Mouse (Mus musculus): ENCODE measurements at regions not wholly inside any gene's neighbourhood (a gene's known extent, or its start where the extent isn't known, plus 50 kb on each side); places are given as distances from the start of the nearest gene placed in this dataset.

GRCm38 (mm10) chr4:48725660-48726348 is 62.5 kb downstream of the Cavin4 start:
- no peak overlapping the region for H3K27ac ChIP-seq (ENCODE audit: low read depth, low read length)
- peak; percentile 87 for DNase-seq (ENCODE audit: low spot score, missing footprints)
- H3K9me3 ChIP-seq (ENCODE audit: control insufficient read depth, low read length): no peaks in the 10 kb centered on the region
- ATAC-seq (ENCODE audit: low FRiP score): peak; percentile 84
- 51% methylated on average over 13 of the region's 13 CpGs for WGBS
- H3K36me3 ChIP-seq (ENCODE audit: control insufficient read depth, insufficient read depth, low read length): no peaks in the 10 kb centered on the region
- no peaks in the 10 kb centered on the region for H3K27me3 ChIP-seq (ENCODE audit: control insufficient read depth, insufficient read depth, low read length)
- H3K9ac ChIP-seq (ENCODE audit: low read length): no peak overlapping the region
- no peak overlapping the region for H3K4me3 ChIP-seq (ENCODE audit: low read depth, low read length)
- 0 out of 2 replicates have a peak, but pooled peaks cover 3% of the 10 kb centered on the region for H3K4me1 ChIP-seq (ENCODE audit: control insufficient read depth, insufficient read depth, low read length)
- H3K4me2 ChIP-seq: no peak overlapping the region

- WGBS: 85% methylated on average over 11 of the region's 11 CpGs
- Histone ChIP-seq H3K4me2 (no peak overlapping the region), H3K36me3 (ENCODE audit: control insufficient read depth, insufficient read depth, low read length) (no peaks in the 10 kb centered on the region), H3K9ac (ENCODE audit: low read length) (no peak overlapping the region), H3K4me3 (ENCODE audit: low read depth, low read length) (no peak overlapping the region), H3K4me1 (ENCODE audit: control insufficient read depth, insufficient read depth, low read length) (0 out of 2 replicates have a peak, but pooled peaks cover 3% of the 10 kb centered on the region), H3K27ac (ENCODE audit: low read depth, low read length) (no peak overlapping the region), H3K27me3 (ENCODE audit: control insufficient read depth, insufficient read depth, low read length) (no peaks in the 10 kb centered on the region), H3K9me3 (ENCODE audit: control insufficient read depth, low read length) (no peaks in the 10 kb centered on the region)
- ATAC-seq (ENCODE audit: low FRiP score) (peak; percentile 47; the same call in 1 of the 2 replicates), DNase-seq (ENCODE audit: low spot score, missing footprints) (no peak)
Observed at GRCm38 (mm10) chr4:48726349-48726835, 63.1 kb downstream of the Cavin4 start.

- DNase-seq (ENCODE audit: low spot score, missing footprints) (no peak), ATAC-seq (ENCODE audit: low FRiP score) (no peak)
- no peaks in the 10 kb centered on the region for H3K36me3 ChIP-seq (ENCODE audit: control insufficient read depth, insufficient read depth, low read length)
- H3K27me3 ChIP-seq (ENCODE audit: control insufficient read depth, insufficient read depth, low read length): no peaks in the 10 kb centered on the region
- H3K4me2 ChIP-seq: no peak overlapping the region
- no peaks in the 10 kb centered on the region for H3K9me3 ChIP-seq (ENCODE audit: control insufficient read depth, low read length)
- no peak overlapping the region for H3K9ac ChIP-seq (ENCODE audit: low read length)
- H3K27ac ChIP-seq (ENCODE audit: low read depth, low read length): no peak overlapping the region
- no peaks in the 10 kb centered on the region for H3K4me1 ChIP-seq (ENCODE audit: control insufficient read depth, insufficient read depth, low read length)
- H3K4me3 ChIP-seq (ENCODE audit: low read depth, low read length): no peak overlapping the region
- 83% methylated on average over 10 of the region's 10 CpGs for WGBS
Observed at GRCm38 (mm10) chr4:48734854-48735564, 71.7 kb downstream of the Cavin4 start.

- H3K9me3 ChIP-seq (ENCODE audit: control insufficient read depth, low read length): no peaks in the 10 kb centered on the region
- WGBS: 87% methylated on average over 3 of the region's 3 CpGs
- no peaks in the 10 kb centered on the region for H3K36me3 ChIP-seq (ENCODE audit: control insufficient read depth, insufficient read depth, low read length)
- DNase-seq (ENCODE audit: low spot score, missing footprints) (no peak), ATAC-seq (ENCODE audit: low FRiP score) (no peak)
- H3K27ac ChIP-seq (ENCODE audit: low read depth, low read length): no peak overlapping the region
- H3K27me3 ChIP-seq (ENCODE audit: control insufficient read depth, insufficient read depth, low read length): no peaks in the 10 kb centered on the region
- H3K4me2 ChIP-seq: no peak overlapping the region
- no peak overlapping the region for H3K9ac ChIP-seq (ENCODE audit: low read length)
- H3K4me3 ChIP-seq (ENCODE audit: low read depth, low read length): no peak overlapping the region
- no peaks in the 10 kb centered on the region for H3K4me1 ChIP-seq (ENCODE audit: control insufficient read depth, insufficient read depth, low read length)
Observed at GRCm38 (mm10) chr4:48746237-48746636, 82.9 kb downstream of the Cavin4 start.

GRCm38 (mm10) chr4:48749566-48749965 is 86.3 kb downstream of the Cavin4 start:
- Histone ChIP-seq H3K4me2 (no peak overlapping the region), H3K9ac (ENCODE audit: low read length) (no peak overlapping the region), H3K27ac (ENCODE audit: low read depth, low read length) (no peak overlapping the region), H3K4me1 (ENCODE audit: control insufficient read depth, insufficient read depth, low read length) (no peaks in the 10 kb centered on the region), H3K9me3 (ENCODE audit: control insufficient read depth, low read length) (no peaks in the 10 kb centered on the region), H3K36me3 (ENCODE audit: control insufficient read depth, insufficient read depth, low read length) (no peaks in the 10 kb centered on the region), H3K4me3 (ENCODE audit: low read depth, low read length) (no peak overlapping the region), H3K27me3 (ENCODE audit: control insufficient read depth, insufficient read depth, low read length) (no peaks in the 10 kb centered on the region)
- WGBS: 88% methylated on average over 7 of the region's 7 CpGs
- ATAC-seq (ENCODE audit: low FRiP score) (no peak), DNase-seq (ENCODE audit: low spot score, missing footprints) (no peak)

- Histone ChIP-seq H3K9me3 (ENCODE audit: control insufficient read depth, low read length) (no peaks in the 10 kb centered on the region), H3K4me1 (ENCODE audit: control insufficient read depth, insufficient read depth, low read length) (no peaks in the 10 kb centered on the region), H3K4me3 (ENCODE audit: low read depth, low read length) (no peak overlapping the region), H3K9ac (ENCODE audit: low read length) (no peak overlapping the region), H3K27ac (ENCODE audit: low read depth, low read length) (no peak overlapping the region), H3K27me3 (ENCODE audit: control insufficient read depth, insufficient read depth, low read length) (no peaks in the 10 kb centered on the region), H3K36me3 (ENCODE audit: control insufficient read depth, insufficient read depth, low read length) (no peaks in the 10 kb centered on the region), H3K4me2 (no peak overlapping the region)
- WGBS: 88% methylated on average over 5 of the region's 5 CpGs
- DNase-seq (ENCODE audit: low spot score, missing footprints) (no peak), ATAC-seq (ENCODE audit: low FRiP score) (no peak)
Observed at GRCm38 (mm10) chr4:48750087-48750486, 86.8 kb downstream of the Cavin4 start.

- H3K9me3 ChIP-seq (ENCODE audit: control insufficient read depth, low read length): no peaks in the 10 kb centered on the region
- WGBS: 84% methylated on average over 13 of the region's 13 CpGs
- no peak overlapping the region for H3K27ac ChIP-seq (ENCODE audit: low read depth, low read length)
- H3K9ac ChIP-seq (ENCODE audit: low read length): no peak overlapping the region
- no peaks in the 10 kb centered on the region for H3K4me1 ChIP-seq (ENCODE audit: control insufficient read depth, insufficient read depth, low read length)
- DNase-seq (ENCODE audit: low spot score, missing footprints): no peak
- no peaks in the 10 kb centered on the region for H3K27me3 ChIP-seq (ENCODE audit: control insufficient read depth, insufficient read depth, low read length)
- no peak for ATAC-seq (ENCODE audit: low FRiP score)
- no peak overlapping the region for H3K4me2 ChIP-seq
- H3K36me3 ChIP-seq (ENCODE audit: control insufficient read depth, insufficient read depth, low read length): no peaks in the 10 kb centered on the region
- H3K4me3 ChIP-seq (ENCODE audit: low read depth, low read length): no peak overlapping the region
Observed at GRCm38 (mm10) chr4:48754466-48755171, 91.3 kb downstream of the Cavin4 start.

GRCm38 (mm10) chr4:48760625-48761024 is 97.3 kb downstream of the Cavin4 start:
- Histone ChIP-seq H3K4me2 (no peak overlapping the region), H3K4me1 (ENCODE audit: control insufficient read depth, insufficient read depth, low read length) (no peaks in the 10 kb centered on the region), H3K27ac (ENCODE audit: low read depth, low read length) (no peak overlapping the region), H3K36me3 (ENCODE audit: control insufficient read depth, insufficient read depth, low read length) (no peaks in the 10 kb centered on the region), H3K4me3 (ENCODE audit: low read depth, low read length) (no peak overlapping the region), H3K9ac (ENCODE audit: low read length) (no peak overlapping the region), H3K9me3 (ENCODE audit: control insufficient read depth, low read length) (no peaks in the 10 kb centered on the region), H3K27me3 (ENCODE audit: control insufficient read depth, insufficient read depth, low read length) (no peaks in the 10 kb centered on the region)
- DNase-seq (ENCODE audit: low spot score, missing footprints) (no peak), ATAC-seq (ENCODE audit: low FRiP score) (no peak)
- WGBS: 88% methylated on average over 8 of the region's 8 CpGs

GRCm38 (mm10) chr4:48766458-48766857 is 103.1 kb downstream of the Cavin4 start:
- no peak overlapping the region for H3K27ac ChIP-seq (ENCODE audit: low read depth, low read length)
- no peaks in the 10 kb centered on the region for H3K9me3 ChIP-seq (ENCODE audit: control insufficient read depth, low read length)
- H3K27me3 ChIP-seq (ENCODE audit: control insufficient read depth, insufficient read depth, low read length): no peaks in the 10 kb centered on the region
- ATAC-seq (ENCODE audit: low FRiP score): no peak
- H3K9ac ChIP-seq (ENCODE audit: low read length): no peak overlapping the region
- H3K4me1 ChIP-seq (ENCODE audit: control insufficient read depth, insufficient read depth, low read length): no peaks in the 10 kb centered on the region
- DNase-seq (ENCODE audit: low spot score, missing footprints): no peak
- no peak overlapping the region for H3K4me3 ChIP-seq (ENCODE audit: low read depth, low read length)
- 93% methylated on average over 1 of the region's 1 CpGs for WGBS
- no peaks in the 10 kb centered on the region for H3K36me3 ChIP-seq (ENCODE audit: control insufficient read depth, insufficient read depth, low read length)
- no peak overlapping the region for H3K4me2 ChIP-seq
